Mouse (Mus musculus): ENCODE measurements around the gene Cck. TPM values are rescaled to one million over a fixed set of nuclear protein-coding genes. Genes with fewer than 3 reads are reported as not detected.

Cck gene
- 6.8 and 11.0 TPM in 2 replicates for polyA plus RNA-seq (2015; fragmentation: Nextera tagmentation; extraction: Ambion mirVana)

GRCm38 (mm10) chr9:121495529-121495928 lies at the start of gene Cck:
Cck (minus strand) TSS chr9:121495694.

Other genes starting within 250 kb of the Cck start
- 82.5 and 84.0 TPM in 2 replicates for gene Ulk4, start 218.5 kb downstream of the Cck start, polyA plus RNA-seq (2015; fragmentation: Nextera tagmentation; extraction: Ambion mirVana)
- gene Trak1, start 198.2 kb downstream of the Cck start, polyA plus RNA-seq (2015; fragmentation: Nextera tagmentation; extraction: Ambion mirVana) = 22.6 and 24.3 TPM in 2 replicates
- gene Lyzl4, start 146.4 kb upstream of the Cck start, polyA plus RNA-seq (2015; fragmentation: Nextera tagmentation; extraction: Ambion mirVana) = 0.17 and 0.29 TPM in 2 replicates
- 0.77 and 1.1 TPM in 2 replicates for gene Vipr1, start 147.0 kb upstream of the Cck start, polyA plus RNA-seq (2015; fragmentation: Nextera tagmentation; extraction: Ambion mirVana)
- gene Sec22c, start 209.8 kb upstream of the Cck start, polyA plus RNA-seq (2015; fragmentation: Nextera tagmentation; extraction: Ambion mirVana) = 5.8 and 6.1 TPM in 2 replicates
- 113 and 114 TPM in 2 replicates for gene Ss18l2, start 214.6 kb upstream of the Cck start, polyA plus RNA-seq (2015; fragmentation: Nextera tagmentation; extraction: Ambion mirVana)
- 29.6 and 37.6 TPM in 2 replicates for gene Nktr, start 223.5 kb upstream of the Cck start, polyA plus RNA-seq (2015; fragmentation: Nextera tagmentation; extraction: Ambion mirVana)